Mouse (Mus musculus) hindbrain, embryonic 13.5 days (tissue): ENCODE measurements around the gene Glyatl3. TPM values are rescaled to one million over a fixed set of nuclear protein-coding genes. Genes with fewer than 3 reads are reported as not detected.
A peak's percentile ranks its signal among the peaks of the same experiment; 100 is the strongest.

Source experiments
- ATAC-seq: fragments of 200-750 bp; cut with Nextera tagmentation; 2 replicates; pipeline ENCODE4 v1.8.0; 2017; ENCODE audit warnings: moderate TSS enrichment; ENCODE audit not compliant: low FRiP score
- H3K27ac ChIP-seq: fragments of 300-500 bp; sonication (generic); 2 replicates; pipeline ENCODE4 v1.5.1; 2015; ENCODE audit warnings: inconsistent platforms, mild to moderate bottlenecking, moderate library complexity
- H3K27me3 ChIP-seq: fragments of 300-500 bp; sonication (generic); 2 replicates; pipeline ENCODE4 v1.6.1; 2015; ENCODE audit warnings: mild to moderate bottlenecking, inconsistent platforms
- H3K36me3 ChIP-seq: fragments of 300-500 bp; sonication (generic); 2 replicates; pipeline ENCODE4 v1.6.1; 2015; ENCODE audit warnings: mild to moderate bottlenecking, inconsistent platforms
- H3K4me1 ChIP-seq: fragments of 300-500 bp; sonication (generic); replicated peaks from 2 replicates; pipeline ENCODE4 v1.6.1; 2015; ENCODE audit warnings: inconsistent platforms
- H3K4me2 ChIP-seq: fragments of 300-500 bp; sonication (generic); 2 replicates; pipeline ENCODE4 v1.6.1; 2015; ENCODE audit warnings: inconsistent platforms, mild to moderate bottlenecking, moderate library complexity
- H3K4me3 ChIP-seq: fragments of 300-500 bp; sonication (generic); 2 replicates; pipeline ENCODE4 v1.5.1; 2015; ENCODE audit warnings: mild to moderate bottlenecking, inconsistent platforms
- H3K9ac ChIP-seq: fragments of 300-500 bp; sonication (generic); 2 replicates; pipeline ENCODE4 v1.6.1; 2015; ENCODE audit warnings: mild to moderate bottlenecking, inconsistent platforms
- H3K9me3 ChIP-seq: fragments of 300-500 bp; sonication (generic); 2 replicates; pipeline ENCODE4 v1.6.1; 2016; ENCODE audit warnings: inconsistent platforms
- WGBS: fragments of 180-500 bp; shearing (Covaris S2); methylation state at CpG from one replicate; pipeline ENCODE4 v1.1.7; 2015; 5-methylcytosine and 5-hydroxymethylcytosine counted together
- polyA plus RNA-seq: library from polyadenylated mRNA; unstranded; fragments of >200 nt; fragmentation: Nextera tagmentation; extraction: Ambion mirVana; gene quantifications from 2 replicates; pipeline ENCODE4 v1.2.1, GENCODE M21; 2015

Glyatl3 gene
- polyA plus RNA-seq = not detected in 2 replicates

DNA sequence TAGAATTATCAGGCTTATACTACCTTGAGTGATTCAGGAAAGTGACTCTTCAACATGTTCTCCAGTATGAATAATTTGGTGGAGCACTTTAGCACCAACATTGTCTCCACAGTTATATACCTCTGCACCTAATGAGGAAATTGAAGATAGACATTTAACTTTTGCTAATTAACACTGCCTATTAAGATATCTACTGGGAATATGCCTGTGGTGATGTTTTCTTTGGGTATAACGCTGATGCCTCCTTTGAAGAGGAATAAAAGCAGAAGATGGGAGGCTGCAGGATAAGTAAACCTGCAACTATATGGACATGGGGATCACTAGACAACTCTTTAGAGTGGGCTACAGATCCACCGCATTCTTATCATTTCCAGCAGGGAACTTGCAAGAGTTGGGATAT lies at the start of gene Glyatl3:
Gene Glyatl3 (minus strand): TSS at position 101 of the 400 bp plus-strand sequence.
- 92% methylated on average over 2 of the region's 2 CpGs for WGBS
- Histone ChIP-seq H3K4me2 (no peak within 1 kb of the TSS), H3K27me3 (no peaks in the 10 kb centered on the region), H3K36me3 (no peaks in the 10 kb centered on the region), H3K9ac (no peak within 1 kb of the TSS), H3K4me1 (no peaks in the 10 kb centered on the region), H3K4me3 (no peak within 1 kb of the TSS), H3K27ac (no peak within 1 kb of the TSS), H3K9me3 (no peaks in the 10 kb centered on the region)
- ATAC-seq = no peak

DNA sequence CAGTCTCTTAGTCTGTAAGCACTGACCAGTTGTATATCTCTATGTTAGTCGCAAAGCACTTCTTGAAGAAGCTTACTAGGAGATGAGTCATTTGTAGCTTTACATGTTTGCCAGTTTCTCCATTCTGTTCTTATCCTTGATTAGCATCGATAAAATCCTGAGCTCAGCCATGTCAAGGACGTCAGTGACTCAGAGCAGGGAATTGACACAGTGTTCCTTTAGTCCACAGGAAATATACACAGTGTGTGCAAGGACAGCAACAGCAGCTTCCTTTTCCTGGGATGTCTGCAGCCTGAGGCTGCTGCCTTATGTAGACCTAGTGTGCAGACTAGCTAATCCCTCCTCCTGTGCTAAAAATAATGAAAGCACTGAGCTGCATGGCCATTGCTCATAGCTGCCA lies 34.4 kb upstream of the Glyatl3 start:
- no peak for ATAC-seq
- H3K4me2 ChIP-seq = no peak overlapping the region
- no peaks in the 10 kb centered on the region for H3K4me1 ChIP-seq
- H3K36me3 ChIP-seq = peaks cover 54% of the 10 kb centered on the region
- WGBS = 95% methylated on average over 3 of the region's 3 CpGs
- no peak overlapping the region for H3K9ac ChIP-seq
- no peaks in the 10 kb centered on the region for H3K27me3 ChIP-seq
- no peak overlapping the region for H3K4me3 ChIP-seq
- no peak overlapping the region for H3K27ac ChIP-seq
- no peaks in the 10 kb centered on the region for H3K9me3 ChIP-seq

DNA sequence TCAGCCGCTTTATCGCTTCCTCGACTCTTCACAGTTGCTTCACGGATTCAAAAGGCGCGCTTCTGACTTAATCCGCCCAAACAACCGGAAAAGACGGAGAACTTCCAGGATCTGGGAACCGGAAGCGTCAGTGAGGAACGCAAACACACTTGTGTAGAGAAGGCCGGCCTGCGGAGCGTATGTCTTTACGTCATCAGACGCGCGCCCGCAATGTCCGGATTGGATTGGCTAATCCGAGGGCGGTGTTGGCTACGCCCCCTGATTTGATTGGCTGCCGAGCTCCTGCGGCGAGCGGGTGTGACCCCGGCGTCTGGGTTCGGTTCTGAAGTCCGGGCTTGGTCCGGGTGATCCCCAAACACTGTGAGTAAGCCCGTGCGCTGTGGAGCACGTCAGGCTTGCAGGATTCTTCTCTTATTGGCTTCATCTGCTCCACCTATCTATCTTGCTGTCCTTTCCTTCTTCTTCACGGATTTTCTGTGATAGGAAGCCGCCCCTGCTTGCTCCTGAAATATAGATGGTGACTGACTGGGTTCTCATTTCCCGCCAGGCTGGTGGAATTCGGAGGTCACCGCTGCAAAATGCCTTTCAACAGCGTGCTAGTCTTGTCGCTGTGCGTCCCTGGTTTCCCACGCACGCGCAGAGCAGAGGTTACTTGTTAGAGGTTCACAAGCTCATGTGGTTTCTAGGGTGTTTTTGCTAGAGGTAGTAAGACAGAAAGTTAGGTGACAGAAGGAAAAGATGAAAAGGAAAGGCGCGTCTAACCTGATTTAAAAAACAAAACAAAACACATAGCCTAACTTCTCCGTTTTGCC lies 20.5 kb upstream of the Glyatl3 start, which contains the start of the genes Mut and Cenpq:
Gene Mut (plus strand): TSS at position 266 of the 812 bp plus-strand sequence.
Gene Cenpq (minus strand): TSS at position 628 of the 812 bp plus-strand sequence.
- H3K9me3 ChIP-seq = no peaks in the 10 kb centered on the region
- ATAC-seq = peak; percentile 100
- peak within 1 kb of the TSS; percentile 94 for H3K27ac ChIP-seq
- H3K4me1 ChIP-seq = peaks cover 16% of the 10 kb centered on the region
- H3K9ac ChIP-seq = peak within 1 kb of the TSS; percentile 83
- WGBS = under 1% methylated on average over 50 of the region's 50 CpGs
- H3K4me3 ChIP-seq = peak within 1 kb of the TSS; percentile 58
- peak within 1 kb of the TSS; percentile 82 for H3K4me2 ChIP-seq
- H3K36me3 ChIP-seq = peaks cover 10% of the 10 kb centered on the region; the same call in 1 of the 2 replicates
- H3K27me3 ChIP-seq = no peaks in the 10 kb centered on the region

- Histone ChIP-seq H3K9me3 (no peaks in the 10 kb centered on the region), H3K27me3 (no peaks in the 10 kb centered on the region), H3K4me1 (peaks cover 16% of the 10 kb centered on the region), H3K4me2 (peak overlapping the region; percentile 82), H3K4me3 (peak overlapping the region; percentile 58), H3K9ac (peak overlapping the region; percentile 55), H3K36me3 (peaks cover 13% of the 10 kb centered on the region; the same call in 1 of the 2 replicates), H3K27ac (no peak overlapping the region)
- WGBS = 2% methylated on average over 14 of the region's 14 CpGs
- peak; percentile 49 for ATAC-seq
These were observed 19.8 kb upstream of the Glyatl3 start for GRCm38 (mm10) chr17:40933985-40934384.

GRCm38 (mm10) chr17:40915499-40915898 lies 1.3 kb upstream of the Glyatl3 start:
- ATAC-seq = no peak
- WGBS = 99% methylated on average over 2 of the region's 2 CpGs
- no peaks in the 10 kb centered on the region for H3K36me3 ChIP-seq

DNA sequence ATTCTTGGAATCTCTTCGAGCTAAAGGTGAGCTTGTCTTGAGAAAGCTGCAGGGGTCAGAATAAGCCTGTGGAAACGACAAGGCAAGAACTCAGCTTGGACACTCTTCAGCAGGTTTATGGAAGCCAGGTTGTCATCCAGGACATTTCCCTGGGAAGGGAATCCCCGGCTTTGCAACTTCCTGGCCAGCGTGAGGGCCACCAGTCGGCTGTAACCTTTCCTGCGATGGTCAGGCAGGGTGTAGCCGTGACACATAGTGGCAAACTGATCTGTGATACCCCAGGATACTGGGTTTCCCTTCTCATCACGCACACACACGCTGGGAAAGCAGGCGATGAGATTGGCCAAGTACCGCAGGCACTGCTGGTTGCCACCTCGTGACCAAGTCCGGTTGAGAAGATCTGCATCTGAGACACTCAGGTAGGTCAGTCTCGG lies 9.4 kb downstream of the Glyatl3 start:
- Histone ChIP-seq H3K4me2 (peak overlapping the region; percentile 44), H3K4me1 (peaks cover 5% of the 10 kb centered on the region; the same call in 1 of the 2 replicates), H3K4me3 (peak overlapping the region; percentile 15)

More at GRCm38 (mm10) chr17:40915499-40915898, 1.3 kb upstream of the Glyatl3 start:
- no peak overlapping the region for H3K4me2 ChIP-seq
- no peak overlapping the region for H3K4me3 ChIP-seq
- no peaks in the 10 kb centered on the region for H3K9me3 ChIP-seq
- H3K27ac ChIP-seq = no peak overlapping the region
- no peaks in the 10 kb centered on the region for H3K4me1 ChIP-seq
- H3K27me3 ChIP-seq = no peaks in the 10 kb centered on the region
- no peak overlapping the region for H3K9ac ChIP-seq

GRCm38 (mm10) chr17:40904056-40904597 lies 10.0 kb downstream of the Glyatl3 start:
- peak overlapping the region; percentile 44 for H3K4me2 ChIP-seq
- WGBS = 14% methylated on average over 11 of the region's 11 CpGs
- H3K27ac ChIP-seq = no peak overlapping the region
- no peaks in the 10 kb centered on the region for H3K36me3 ChIP-seq
- no peak overlapping the region for H3K9ac ChIP-seq
- H3K4me3 ChIP-seq = no peak overlapping the region
- H3K4me1 ChIP-seq = peaks cover 5% of the 10 kb centered on the region; the same call in 1 of the 2 replicates
- H3K27me3 ChIP-seq = no peaks in the 10 kb centered on the region
- ATAC-seq = peak; percentile 32; the same call in 1 of the 2 replicates
- H3K9me3 ChIP-seq = no peaks in the 10 kb centered on the region

More for the DNA sequence above, 9.4 kb downstream of the Glyatl3 start:
- Histone ChIP-seq H3K9ac (no peak overlapping the region), H3K27ac (no peak overlapping the region), H3K9me3 (no peaks in the 10 kb centered on the region), H3K36me3 (no peaks in the 10 kb centered on the region), H3K27me3 (no peaks in the 10 kb centered on the region)
- WGBS = 14% methylated on average over 14 of the region's 14 CpGs
- no peak for ATAC-seq

DNA sequence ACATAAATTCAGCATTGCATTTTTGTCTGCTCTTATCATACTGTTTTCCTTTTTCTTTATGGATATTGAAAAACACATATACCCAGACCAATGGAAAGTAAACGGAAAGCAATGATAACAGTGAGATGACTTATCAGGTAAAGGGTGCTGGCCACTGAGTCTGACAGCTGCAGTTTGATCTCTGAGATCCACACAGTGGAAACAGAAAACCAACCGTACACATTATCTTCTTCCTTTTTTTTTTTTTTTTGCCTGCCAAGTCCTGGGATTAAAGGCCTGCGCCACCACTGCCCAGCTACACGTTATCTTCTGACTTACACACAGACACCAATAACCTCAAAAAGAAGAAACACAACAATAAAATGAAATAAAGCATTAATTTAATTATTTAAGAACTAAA lies 10.8 kb downstream of the Glyatl3 start:
- H3K9me3 ChIP-seq = no peaks in the 10 kb centered on the region
- H3K27me3 ChIP-seq = no peaks in the 10 kb centered on the region
- H3K4me1 ChIP-seq = peaks cover 5% of the 10 kb centered on the region; the same call in 1 of the 2 replicates
- H3K36me3 ChIP-seq = no peaks in the 10 kb centered on the region
- WGBS = 68% methylated on average over 4 of the region's 4 CpGs
- ATAC-seq = no peak
- no peak overlapping the region for H3K27ac ChIP-seq
- no peak overlapping the region for H3K9ac ChIP-seq
- H3K4me2 ChIP-seq = no peak overlapping the region
- H3K4me3 ChIP-seq = no peak overlapping the region

DNA sequence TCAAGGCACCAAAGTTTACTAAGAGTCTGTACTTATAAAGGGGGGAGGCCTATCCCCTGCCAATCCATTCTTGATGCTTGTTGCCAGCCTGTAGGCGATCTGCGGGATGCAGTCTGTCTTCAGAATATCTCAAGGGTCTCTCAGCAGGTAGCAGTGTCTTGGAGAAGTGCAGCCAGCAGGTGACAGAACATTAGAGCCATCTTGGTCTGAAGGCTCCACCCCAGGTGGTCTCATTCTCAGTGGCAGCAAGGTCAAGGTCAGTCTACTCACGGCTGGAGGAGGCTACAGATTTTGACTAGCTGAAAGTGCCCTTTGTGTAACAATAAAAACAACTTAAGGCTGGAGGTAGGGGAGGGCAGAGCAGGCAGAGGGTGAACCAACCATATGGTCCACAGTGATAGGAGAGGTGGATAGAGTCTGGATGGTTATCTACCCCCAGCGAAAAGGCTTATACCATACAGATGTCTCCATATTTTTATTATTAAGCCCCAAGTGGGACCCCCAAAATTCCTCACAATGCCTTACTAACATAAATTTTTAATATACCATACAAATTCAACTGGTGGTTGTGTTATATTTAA lies 14.3 kb downstream of the Glyatl3 start:
- no peak for ATAC-seq
- no peak overlapping the region for H3K27ac ChIP-seq
- WGBS = 36% methylated on average over 4 of the region's 4 CpGs
- H3K9me3 ChIP-seq = no peaks in the 10 kb centered on the region
- H3K9ac ChIP-seq = no peak overlapping the region
- no peak overlapping the region for H3K4me3 ChIP-seq
- H3K4me1 ChIP-seq = peaks cover 5% of the 10 kb centered on the region; the same call in 1 of the 2 replicates
- H3K27me3 ChIP-seq = no peaks in the 10 kb centered on the region
- H3K4me2 ChIP-seq = no peak overlapping the region
- H3K36me3 ChIP-seq = no peaks in the 10 kb centered on the region

- WGBS = 76% methylated on average over 1 of the region's 1 CpGs
- H3K4me2 ChIP-seq = no peak overlapping the region
- H3K36me3 ChIP-seq = no peaks in the 10 kb centered on the region
- H3K27ac ChIP-seq = no peak overlapping the region
- no peak overlapping the region for H3K4me3 ChIP-seq
- no peaks in the 10 kb centered on the region for H3K9me3 ChIP-seq
- no peak for ATAC-seq
- no peaks in the 10 kb centered on the region for H3K4me1 ChIP-seq
- H3K9ac ChIP-seq = no peak overlapping the region
- H3K27me3 ChIP-seq = no peaks in the 10 kb centered on the region
These were observed 17.3 kb downstream of the Glyatl3 start for GRCm38 (mm10) chr17:40896863-40897262.

DNA sequence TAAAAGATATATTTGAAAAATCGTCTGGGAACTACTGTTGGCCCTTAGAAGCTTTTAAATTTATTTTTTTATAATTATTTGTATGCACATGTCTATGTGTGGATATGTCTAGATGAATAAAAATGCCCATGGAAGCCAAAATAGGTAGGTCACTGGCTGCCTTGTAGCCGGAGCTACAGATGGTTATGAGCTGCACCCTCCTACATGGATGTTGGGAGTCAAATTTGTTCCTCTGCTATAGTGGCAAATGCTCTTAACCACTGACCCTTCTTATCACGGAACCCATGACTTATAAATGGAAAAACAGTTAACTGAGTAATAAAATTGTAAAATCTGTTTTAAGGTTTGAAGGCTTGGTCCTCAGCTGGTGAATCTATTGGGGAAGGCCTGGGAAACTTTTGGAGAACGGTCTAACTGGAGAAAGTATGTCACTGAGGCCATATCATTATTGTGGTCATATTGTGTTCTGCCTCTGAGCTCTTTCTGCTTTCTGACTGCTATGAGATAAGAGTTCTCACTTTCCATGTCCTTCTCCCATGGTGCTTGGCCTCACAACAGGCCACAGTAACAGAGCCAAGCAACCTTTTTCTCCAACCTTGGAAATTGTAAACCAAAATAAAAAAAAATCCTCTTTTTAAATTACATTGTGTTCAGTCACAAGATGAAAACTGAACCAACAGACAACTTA lies 26.2 kb downstream of the Glyatl3 start:
- Histone ChIP-seq H3K4me2 (no peak overlapping the region), H3K4me1 (no peaks in the 10 kb centered on the region), H3K9me3 (no peaks in the 10 kb centered on the region), H3K27ac (no peak overlapping the region), H3K27me3 (no peaks in the 10 kb centered on the region), H3K36me3 (no peaks in the 10 kb centered on the region), H3K9ac (no peak overlapping the region), H3K4me3 (no peak overlapping the region)
- no peak for ATAC-seq
- 85% methylated on average over 4 of the region's 4 CpGs for WGBS

GRCm38 (mm10) chr17:40885155-40885554 lies 29.0 kb downstream of the Glyatl3 start:
- Histone ChIP-seq H3K4me3 (no peak overlapping the region), H3K27me3 (peaks cover 11% of the 10 kb centered on the region), H3K27ac (no peak overlapping the region), H3K36me3 (no peaks in the 10 kb centered on the region), H3K9me3 (no peaks in the 10 kb centered on the region), H3K4me2 (no peak overlapping the region), H3K4me1 (peaks cover 5% of the 10 kb centered on the region), H3K9ac (no peak overlapping the region)
- no peak for ATAC-seq
- WGBS = 89% methylated on average over 4 of the region's 4 CpGs
